Mouse (Mus musculus) right cerebral cortex, adult 18-20 months (tissue): ENCODE data around the gene 1700029J07Rik.
A peak's percentile ranks its signal among the peaks of the same experiment; 100 is the strongest.

Experiments
- DNase-seq: peaks from one replicate; pipeline ENCODE4 v3.0.0; 2022; ENCODE audit warnings: mixed read lengths

1700029J07Rik gene

DNA sequence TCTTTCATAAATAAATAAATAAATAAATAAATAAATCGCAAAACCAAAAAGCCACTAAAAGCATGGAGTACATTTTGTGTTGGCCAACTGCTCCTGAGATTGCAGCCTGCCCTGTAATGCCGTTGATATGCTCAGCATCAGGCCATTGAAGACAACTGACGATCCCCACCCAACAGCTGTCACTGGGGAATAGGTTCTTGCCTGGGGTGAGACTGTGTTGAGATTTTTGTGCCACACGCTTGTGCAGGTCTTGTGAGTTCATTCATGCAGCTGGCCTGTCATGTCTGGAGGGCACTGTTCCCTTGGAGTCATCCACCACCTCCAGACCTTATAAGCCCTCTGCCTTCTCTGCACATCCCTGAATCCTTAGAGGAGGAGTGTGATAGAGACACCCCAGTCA is 28.8 kb downstream of the 1700029J07Rik start:
- DNase-seq, result no peak

DNA sequence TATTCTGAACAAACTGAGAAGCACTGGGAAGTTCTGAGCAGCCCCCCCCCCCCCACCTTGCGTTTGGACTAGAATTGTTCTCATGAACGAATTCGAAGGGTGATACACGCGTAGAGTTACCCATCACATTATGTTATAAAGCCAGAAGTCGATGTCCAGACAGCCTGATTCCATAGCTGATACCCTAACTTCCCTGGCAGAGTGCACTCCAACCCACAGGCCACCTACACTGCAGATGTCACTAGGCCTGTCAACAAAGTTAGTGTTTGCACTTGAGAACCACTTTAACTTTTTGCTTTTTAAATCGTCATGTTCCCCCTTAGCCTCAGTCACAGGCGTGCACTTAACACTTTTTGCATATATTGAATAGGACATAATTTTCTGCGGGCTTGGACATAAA is 38.1 kb downstream of the 1700029J07Rik start:
- DNase-seq, result peak; percentile 23

DNA sequence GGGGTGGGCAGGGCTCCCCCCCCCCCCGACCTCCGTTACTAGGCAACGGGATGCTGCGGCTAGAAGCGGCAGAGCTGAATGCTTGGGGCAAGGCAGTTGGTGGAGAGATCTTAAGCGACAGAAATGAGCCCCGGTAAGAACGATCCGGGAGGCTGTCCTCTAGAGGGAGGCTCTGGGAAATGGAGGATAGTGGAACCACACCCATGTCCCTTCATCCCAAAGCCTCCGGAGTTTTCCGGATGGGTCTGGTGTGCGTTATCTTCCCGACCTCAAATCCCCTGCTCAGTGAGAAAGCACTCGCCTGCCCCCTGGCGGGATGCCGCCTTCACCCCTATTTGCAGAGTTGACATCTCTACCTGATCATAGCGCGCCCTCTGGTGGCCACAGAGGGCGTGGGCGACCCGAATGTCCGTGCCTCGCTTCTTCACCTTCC is 40.5 kb downstream of the 1700029J07Rik start, which contains the start of gene Ccdc110:
Gene Ccdc110, plus strand, starts transcription at position 38 of the 433 bp plus-strand sequence.
- peak; percentile 94 for DNase-seq

DNA sequence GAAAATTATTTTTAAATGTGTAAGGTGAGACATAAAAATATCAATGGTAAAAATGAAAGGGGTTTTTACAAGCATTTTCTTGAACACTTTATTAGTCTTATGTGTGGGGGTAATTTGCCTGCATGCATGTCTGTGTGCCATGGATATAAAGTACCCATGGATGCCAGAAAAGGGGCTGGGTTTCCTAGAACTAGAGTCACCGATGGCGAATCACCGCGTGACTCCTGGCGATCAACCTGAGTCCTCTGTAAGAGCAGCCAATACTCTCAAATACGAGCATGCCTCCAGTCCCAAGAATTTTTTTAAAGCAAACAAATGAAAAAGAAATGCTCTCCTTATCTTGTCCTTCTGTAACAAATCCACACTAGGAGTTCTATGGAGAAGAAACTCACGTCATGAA is 52.9 kb downstream of the 1700029J07Rik start:
- DNase-seq, result no peak

DNA sequence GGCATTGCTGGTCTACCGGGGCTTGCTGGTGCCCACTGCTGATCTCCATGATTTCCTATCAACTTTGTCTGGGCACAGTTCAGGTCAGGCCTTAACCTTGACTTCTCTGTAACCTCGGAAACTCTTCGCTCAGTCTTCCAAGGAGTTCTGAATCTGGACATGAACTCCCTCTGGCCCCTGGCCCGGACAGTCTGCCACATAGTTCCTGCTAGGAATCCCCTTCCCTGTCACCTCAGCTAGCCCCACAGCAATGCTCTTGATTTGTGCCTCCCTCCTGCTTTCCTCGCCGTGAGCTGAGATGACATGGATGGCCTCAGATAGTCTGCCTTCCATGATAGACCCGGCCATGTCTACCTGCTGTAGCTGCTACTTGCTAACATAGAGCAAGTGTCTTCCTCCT is 54.7 kb downstream of the 1700029J07Rik start:
- DNase-seq, result no peak

DNA sequence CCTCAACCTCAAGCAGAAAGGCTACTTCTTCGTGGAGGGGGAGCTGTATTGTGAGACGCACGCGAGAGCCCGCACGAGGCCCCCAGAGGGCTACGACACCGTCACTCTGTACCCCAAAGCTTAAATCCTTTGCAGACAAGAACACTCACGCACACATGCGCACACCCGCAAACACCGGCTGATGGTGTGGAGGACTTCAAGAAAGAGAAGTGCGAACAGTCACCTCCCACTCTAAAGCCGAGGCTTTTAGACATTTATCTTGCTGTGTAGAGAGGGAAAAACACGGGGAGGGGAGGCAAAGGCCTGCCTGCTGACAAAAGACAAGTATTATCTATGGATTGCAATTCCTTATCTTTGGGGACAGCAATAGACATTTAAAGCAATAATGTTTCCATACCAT is 56.2 kb downstream of the 1700029J07Rik start:
- peak; percentile 41 for DNase-seq

DNA sequence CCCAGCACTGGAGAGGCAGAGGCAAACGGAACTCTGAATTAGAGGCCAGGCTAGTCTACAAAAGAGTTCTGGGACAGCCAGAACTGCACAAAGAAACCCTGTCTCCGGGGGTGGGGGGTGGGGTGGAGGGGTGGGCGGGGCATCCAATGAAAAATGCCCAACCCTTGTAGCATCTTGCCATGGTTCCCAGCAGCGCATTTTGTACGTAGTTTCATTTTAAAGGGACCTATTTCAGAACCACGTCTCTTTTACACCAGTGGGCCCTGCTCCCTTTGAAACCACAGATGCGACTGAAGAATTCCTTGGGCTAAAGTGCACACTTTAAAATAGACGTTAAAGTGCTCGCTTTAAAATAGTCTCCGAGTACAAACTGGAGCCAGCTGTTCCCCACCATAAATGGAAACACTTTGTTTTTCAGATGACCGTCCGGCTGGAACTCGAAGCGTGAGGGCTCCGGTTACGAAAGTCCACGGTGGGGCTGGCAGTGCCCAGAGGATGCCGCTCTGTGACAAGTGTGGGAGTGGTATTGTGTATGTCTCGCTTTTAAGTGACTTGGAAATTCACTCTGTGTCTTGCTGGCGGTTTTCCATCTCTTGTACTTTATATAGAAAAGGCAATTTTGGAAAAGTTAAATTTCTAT is 57.9 kb downstream of the 1700029J07Rik start:
- DNase-seq, result peak; percentile 35

DNA sequence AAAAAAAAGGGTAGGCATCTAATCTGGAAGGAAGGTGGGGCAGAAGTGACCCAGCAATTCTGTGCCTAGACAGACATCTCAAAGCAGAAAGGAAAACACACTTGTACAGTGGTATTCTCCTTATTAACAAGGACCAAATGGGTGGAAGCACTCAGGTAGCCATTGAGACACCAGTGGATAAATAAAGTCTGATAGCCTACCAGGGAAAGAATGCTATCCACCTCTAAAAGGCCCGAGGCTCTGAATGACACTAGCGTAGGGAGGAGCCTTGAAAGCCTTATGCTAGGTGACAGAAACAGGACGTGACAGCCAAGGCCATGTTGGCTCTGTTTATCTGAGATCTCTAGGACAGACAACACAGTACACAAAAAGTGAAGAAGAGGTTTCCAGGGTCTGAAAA is 58.6 kb downstream of the 1700029J07Rik start:
- DNase-seq, result no peak

DNA sequence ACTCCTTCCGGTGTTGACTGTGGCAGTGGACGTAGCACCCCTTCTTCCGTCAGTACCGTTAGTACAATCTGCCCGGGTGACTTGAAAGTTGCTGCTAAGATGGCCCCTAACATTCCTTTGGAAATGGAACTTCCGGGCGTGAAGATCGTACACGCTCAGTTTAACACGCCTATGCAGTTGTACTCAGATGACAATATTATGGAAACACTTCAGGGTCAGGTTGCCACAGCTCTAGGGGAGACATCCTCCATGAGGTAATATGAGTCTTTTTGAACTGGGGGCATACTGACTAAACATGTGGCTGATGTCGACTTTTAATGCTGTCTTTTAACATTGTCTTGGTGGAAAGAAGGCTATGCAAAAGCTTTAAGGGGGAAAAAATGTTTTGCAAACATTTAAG is 61.3 kb downstream of the 1700029J07Rik start:
- DNase-seq, result no peak

DNA sequence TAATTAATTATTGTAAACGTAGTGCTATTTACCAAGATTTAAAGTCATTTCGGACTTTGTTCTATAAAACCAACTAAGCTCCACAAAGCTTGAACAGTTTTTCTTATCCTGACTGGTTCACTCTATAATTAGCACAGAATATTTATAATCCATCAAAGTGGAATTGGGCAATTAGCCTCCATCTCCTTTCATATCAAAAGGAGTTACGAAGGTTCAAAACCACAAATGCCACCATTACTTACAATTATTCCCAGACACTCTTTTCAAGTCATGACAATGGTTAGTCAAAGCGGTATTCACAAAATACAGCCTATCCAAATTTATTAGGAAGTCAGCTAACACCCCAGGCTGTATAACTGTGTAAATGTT is 68.8 kb downstream of the 1700029J07Rik start:
- DNase-seq, result no peak

DNA sequence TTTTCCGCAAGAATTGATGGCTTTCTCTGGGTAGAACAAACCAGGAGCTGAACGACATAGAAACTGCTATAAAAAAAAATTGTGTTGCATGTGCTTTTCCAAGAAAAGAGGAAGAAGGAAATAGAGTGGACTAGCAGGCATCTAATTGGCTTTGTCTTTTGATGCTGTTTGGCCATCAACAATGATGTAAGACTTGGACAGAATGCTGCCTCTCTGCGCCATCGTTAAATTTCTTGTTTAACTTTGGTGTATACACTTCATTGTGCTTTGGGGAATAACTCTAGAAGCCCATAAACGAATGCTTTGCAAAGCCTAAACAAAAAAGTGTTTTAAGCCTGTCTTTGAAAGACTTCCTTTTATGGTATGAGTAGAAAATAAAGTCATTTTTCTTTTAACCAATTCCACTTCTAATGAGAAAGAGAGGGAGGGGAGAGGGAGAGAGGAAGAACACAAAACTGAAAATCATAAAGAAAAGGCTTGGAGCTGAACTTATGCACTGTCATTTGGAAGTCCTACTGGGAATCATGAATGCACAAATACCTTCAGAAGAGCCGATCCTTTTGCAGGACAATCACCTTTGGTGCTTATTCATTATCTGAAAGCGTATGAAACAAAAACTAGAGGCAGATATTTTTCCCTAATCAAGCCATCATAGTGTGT is 69.3 kb downstream of the 1700029J07Rik start:
- no peak for DNase-seq

DNA sequence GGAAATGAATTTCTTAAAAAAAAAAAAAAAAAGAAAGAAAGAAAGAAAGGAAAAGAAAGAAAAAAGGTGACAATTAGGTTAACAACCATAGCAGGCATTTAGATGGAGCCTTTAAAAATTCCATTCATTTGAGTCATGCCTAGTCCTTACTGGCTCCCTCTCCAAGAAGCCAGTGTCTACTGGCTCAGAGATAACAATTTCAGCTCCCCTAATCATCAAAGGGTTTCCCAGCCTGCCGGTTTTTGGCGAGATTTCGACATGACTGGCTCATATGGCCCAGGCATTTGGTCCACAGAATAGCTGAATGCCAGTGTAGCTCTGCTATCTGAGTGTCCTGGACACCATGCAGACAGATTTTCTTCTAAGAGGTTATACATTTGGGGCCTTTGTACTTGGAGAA is 71.4 kb downstream of the 1700029J07Rik start:
- no peak for DNase-seq
